Mouse (Mus musculus): ENCODE measurements around the gene Tuba3a. TPM values are rescaled to one million over a fixed set of nuclear protein-coding genes. Genes with fewer than 3 reads are reported as not detected.

Gene Tuba3a
- total and polyA plus RNA-seq, 2 experiments from 2014 or later: not detected

- WGBS: 80% methylated on average over 14 of the region's 14 CpGs
- no peak overlapping the region for H3K9ac ChIP-seq (replicated peaks; ENCODE audit: low read length, poor library complexity, severe bottlenecking)
- H3K27me3 ChIP-seq (ENCODE audit: insufficient read depth, low read length): no peaks in the 10 kb centered on the region
- no peaks in the 10 kb centered on the region for H3K36me3 ChIP-seq (ENCODE audit: insufficient read depth, low read length)
- ATAC-seq (ENCODE audit: low FRiP score) (no peak), DNase-seq (ENCODE audit: low spot score) (no peak)
- no peak overlapping the region for H3K4me3 ChIP-seq (ENCODE audit: low read depth, low read length)
- H3K9me3 ChIP-seq (ENCODE audit: low read length): no peaks in the 10 kb centered on the region
- no peak for TF ChIP-seq CTCF (IDR thresholded peaks at IDR 0.05)
- no peak overlapping the region for H3K4me2 ChIP-seq (ENCODE audit: low read depth, low read length, poor library complexity, severe bottlenecking)
- H3K4me1 ChIP-seq (ENCODE audit: insufficient read depth, low read length): no peaks in the 10 kb centered on the region
- H3K27ac ChIP-seq (ENCODE audit: low read depth, low read length): no peak overlapping the region
Measured at GRCm38 (mm10) chr6:125253863-125254715, 31.8 kb downstream of the Tuba3a start.

- ATAC-seq (ENCODE audit: low FRiP score) (no peak), DNase-seq (ENCODE audit: low spot score) (no peak)
- Histone ChIP-seq H3K4me3 (ENCODE audit: low read depth, low read length) (no peak overlapping the region), H3K36me3 (ENCODE audit: insufficient read depth, low read length) (no peaks in the 10 kb centered on the region), H3K9ac (replicated peaks; ENCODE audit: low read length, poor library complexity, severe bottlenecking) (no peak overlapping the region), H3K27ac (ENCODE audit: low read depth, low read length) (no peak overlapping the region), H3K4me1 (ENCODE audit: insufficient read depth, low read length) (no peaks in the 10 kb centered on the region), H3K9me3 (ENCODE audit: low read length) (no peaks in the 10 kb centered on the region), H3K4me2 (ENCODE audit: low read depth, low read length, poor library complexity, severe bottlenecking) (no peak overlapping the region), H3K27me3 (ENCODE audit: insufficient read depth, low read length) (no peaks in the 10 kb centered on the region)
- no peak for TF ChIP-seq CTCF (IDR thresholded peaks at IDR 0.05)
- 94% methylated on average over 8 of the region's 8 CpGs for WGBS
Measured at GRCm38 (mm10) chr6:125252711-125253110, 33.1 kb downstream of the Tuba3a start.

- 90% methylated on average over 3 of the region's 3 CpGs for WGBS
- H3K9ac ChIP-seq (replicated peaks; ENCODE audit: low read length, poor library complexity, severe bottlenecking): no peak overlapping the region
- H3K4me2 ChIP-seq (ENCODE audit: low read depth, low read length, poor library complexity, severe bottlenecking): no peak overlapping the region
- no peaks in the 10 kb centered on the region for H3K36me3 ChIP-seq (ENCODE audit: insufficient read depth, low read length)
- ATAC-seq (ENCODE audit: low FRiP score): no peak
- DNase-seq (ENCODE audit: low spot score): no peak
- H3K4me1 ChIP-seq (ENCODE audit: insufficient read depth, low read length): no peaks in the 10 kb centered on the region
- no peaks in the 10 kb centered on the region for H3K27me3 ChIP-seq (ENCODE audit: insufficient read depth, low read length)
- H3K4me3 ChIP-seq (ENCODE audit: low read depth, low read length): no peak overlapping the region
- H3K27ac ChIP-seq (ENCODE audit: low read depth, low read length): no peak overlapping the region
- TF ChIP-seq CTCF (IDR thresholded peaks at IDR 0.05): no peak
- no peaks in the 10 kb centered on the region for H3K9me3 ChIP-seq (ENCODE audit: low read length)
Measured at GRCm38 (mm10) chr6:125252285-125252684, 33.6 kb downstream of the Tuba3a start.

- Histone ChIP-seq H3K4me3 (ENCODE audit: low read depth, low read length) (no peak overlapping the region), H3K9me3 (ENCODE audit: low read length) (no peaks in the 10 kb centered on the region), H3K9ac (replicated peaks; ENCODE audit: low read length, poor library complexity, severe bottlenecking) (no peak overlapping the region), H3K4me2 (ENCODE audit: low read depth, low read length, poor library complexity, severe bottlenecking) (no peak overlapping the region), H3K27ac (ENCODE audit: low read depth, low read length) (no peak overlapping the region), H3K4me1 (ENCODE audit: insufficient read depth, low read length) (no peaks in the 10 kb centered on the region), H3K36me3 (ENCODE audit: insufficient read depth, low read length) (no peaks in the 10 kb centered on the region), H3K27me3 (ENCODE audit: insufficient read depth, low read length) (no peaks in the 10 kb centered on the region)
- ATAC-seq (ENCODE audit: low FRiP score) (no peak), DNase-seq (ENCODE audit: low spot score) (no peak)
- no peak for TF ChIP-seq CTCF (IDR thresholded peaks at IDR 0.05)
- WGBS: 50% methylated on average over 1 of the region's 1 CpGs
Measured at GRCm38 (mm10) chr6:125244551-125244950, 41.3 kb downstream of the Tuba3a start.

GRCm38 (mm10) chr6:125241566-125241965 is 44.3 kb downstream of the Tuba3a start:
- Histone ChIP-seq H3K27ac (ENCODE audit: low read depth, low read length) (no peak overlapping the region), H3K36me3 (ENCODE audit: insufficient read depth, low read length) (no peaks in the 10 kb centered on the region), H3K27me3 (ENCODE audit: insufficient read depth, low read length) (no peaks in the 10 kb centered on the region), H3K4me3 (ENCODE audit: low read depth, low read length) (no peak overlapping the region), H3K4me2 (ENCODE audit: low read depth, low read length, poor library complexity, severe bottlenecking) (no peak overlapping the region), H3K4me1 (ENCODE audit: insufficient read depth, low read length) (no peaks in the 10 kb centered on the region), H3K9me3 (ENCODE audit: low read length) (no peaks in the 10 kb centered on the region), H3K9ac (replicated peaks; ENCODE audit: low read length, poor library complexity, severe bottlenecking) (no peak overlapping the region)
- 83% methylated on average over 8 of the region's 8 CpGs for WGBS
- no peak for TF ChIP-seq CTCF (IDR thresholded peaks at IDR 0.05)
- ATAC-seq (ENCODE audit: low FRiP score) (no peak), DNase-seq (ENCODE audit: low spot score) (no peak)

- Histone ChIP-seq H3K27me3 (ENCODE audit: insufficient read depth, low read length) (no peaks in the 10 kb centered on the region), H3K4me3 (ENCODE audit: low read depth, low read length) (no peak overlapping the region), H3K4me1 (ENCODE audit: insufficient read depth, low read length) (no peaks in the 10 kb centered on the region), H3K9me3 (ENCODE audit: low read length) (no peaks in the 10 kb centered on the region), H3K27ac (ENCODE audit: low read depth, low read length) (no peak overlapping the region), H3K4me2 (ENCODE audit: low read depth, low read length, poor library complexity, severe bottlenecking) (no peak overlapping the region), H3K9ac (replicated peaks; ENCODE audit: low read length, poor library complexity, severe bottlenecking) (no peak overlapping the region), H3K36me3 (ENCODE audit: insufficient read depth, low read length) (no peaks in the 10 kb centered on the region)
- DNase-seq (ENCODE audit: low spot score) (no peak), ATAC-seq (ENCODE audit: low FRiP score) (no peak)
- WGBS: 89% methylated on average over 5 of the region's 5 CpGs
- no peak for TF ChIP-seq CTCF (IDR thresholded peaks at IDR 0.05)
Measured at GRCm38 (mm10) chr6:125240617-125241016, 45.2 kb downstream of the Tuba3a start.
